Mouse (Mus musculus): ENCODE measurements around the gene Cdc6. TPM values are rescaled to one million over a fixed set of nuclear protein-coding genes. Genes with fewer than 3 reads are reported as not detected.
A peak's percentile ranks its signal among the peaks of the same experiment; 100 is the strongest.

Gene Cdc6
- polyA plus RNA-seq, 1 experiment: 2.9 TPM

GRCm38 (mm10) chr11:98969496-98969927, 61.9 kb downstream of the Cdc6 start:
- no peak for TF ChIP-seq POLR2A (IDR thresholded peaks at IDR 0.05; ENCODE audit: control insufficient read depth, low read depth, low read length)
- no peak for TF ChIP-seq CTCF (IDR thresholded peaks at IDR 0.05; ENCODE audit: control insufficient read depth, insufficient read depth, insufficient replicate concordance, low read depth, low read length)
- Histone ChIP-seq H3K4me3 (ENCODE audit: control insufficient read depth, low read depth, low read length) (peak overlapping the region; percentile 44), H3K27ac (ENCODE audit: control insufficient read depth, insufficient read depth, low read depth, low read length) (peak overlapping the region; percentile 12; the same call in 1 of the 2 replicates), H3K27me3 (ENCODE audit: control insufficient read depth, insufficient read depth, low read length) (no peaks in the 10 kb centered on the region), H3K36me3 (ENCODE audit: control insufficient read depth, insufficient read depth, low read length) (no peaks in the 10 kb centered on the region), H3K4me1 (ENCODE audit: control insufficient read depth, insufficient read depth, low read length) (peaks cover 33% of the 10 kb centered on the region)

- H3K27ac ChIP-seq (ENCODE audit: control insufficient read depth, insufficient read depth, low read depth, low read length): no peak overlapping the region
- no peaks in the 10 kb centered on the region for H3K36me3 ChIP-seq (ENCODE audit: control insufficient read depth, insufficient read depth, low read length)
- H3K4me1 ChIP-seq (ENCODE audit: control insufficient read depth, insufficient read depth, low read length): peaks cover 25% of the 10 kb centered on the region
- TF ChIP-seq CTCF (IDR thresholded peaks at IDR 0.05; ENCODE audit: control insufficient read depth, insufficient read depth, insufficient replicate concordance, low read depth, low read length) (no peak), POLR2A (IDR thresholded peaks at IDR 0.05; ENCODE audit: control insufficient read depth, low read depth, low read length) (no peak)
- H3K27me3 ChIP-seq (ENCODE audit: control insufficient read depth, insufficient read depth, low read length): no peaks in the 10 kb centered on the region
- peak overlapping the region; percentile 32 for H3K4me3 ChIP-seq (ENCODE audit: control insufficient read depth, low read depth, low read length)
Observed at GRCm38 (mm10) chr11:98970191-98970925, 62.8 kb downstream of the Cdc6 start.

DNA sequence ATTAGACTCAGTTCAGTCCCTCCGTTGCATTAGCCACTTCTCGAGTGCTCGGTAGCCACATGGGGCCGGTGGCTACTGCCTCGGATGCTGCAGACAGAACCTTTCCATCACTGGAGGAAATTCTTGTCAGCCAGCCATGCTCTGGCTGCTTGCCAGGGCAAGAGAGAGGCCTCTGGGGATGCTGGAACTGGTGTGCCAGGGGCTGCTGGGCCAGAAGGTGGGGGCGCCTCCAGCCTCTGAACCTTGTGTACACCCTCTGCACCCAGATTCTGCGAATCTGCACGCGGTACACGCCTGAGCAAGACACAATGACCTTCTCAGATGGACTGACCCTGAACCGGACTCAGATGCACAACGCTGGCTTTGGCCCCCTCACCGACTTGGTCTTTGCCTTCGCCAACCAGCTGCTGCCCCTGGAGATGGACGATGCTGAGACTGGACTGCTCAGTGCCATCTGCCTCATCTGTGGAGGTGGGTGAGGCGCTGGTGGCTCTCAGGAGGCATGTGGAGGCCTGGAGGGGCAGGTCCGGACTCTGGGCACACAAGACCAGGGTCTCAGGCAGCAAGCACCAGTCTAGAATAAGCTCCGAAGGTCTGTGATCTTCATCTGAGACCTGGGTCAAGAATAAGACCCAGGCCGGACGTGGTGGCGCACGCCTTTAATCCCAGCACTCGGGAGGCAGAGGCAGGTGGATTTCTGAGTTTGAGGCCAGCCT, 63.9 kb downstream of the Cdc6 start:
- H3K27me3 ChIP-seq (ENCODE audit: control insufficient read depth, insufficient read depth, low read length): no peaks in the 10 kb centered on the region
- no peak for TF ChIP-seq CTCF (IDR thresholded peaks at IDR 0.05; ENCODE audit: control insufficient read depth, insufficient read depth, insufficient replicate concordance, low read depth, low read length)
- peaks cover 17% of the 10 kb centered on the region for H3K4me1 ChIP-seq (ENCODE audit: control insufficient read depth, insufficient read depth, low read length)
- no peak overlapping the region for H3K4me3 ChIP-seq (ENCODE audit: control insufficient read depth, low read depth, low read length)
- H3K36me3 ChIP-seq (ENCODE audit: control insufficient read depth, insufficient read depth, low read length): no peaks in the 10 kb centered on the region
- H3K27ac ChIP-seq (ENCODE audit: control insufficient read depth, insufficient read depth, low read depth, low read length): no peak overlapping the region

GRCm38 (mm10) chr11:98972215-98972614, 64.6 kb downstream of the Cdc6 start:
- TF ChIP-seq CTCF (IDR thresholded peaks at IDR 0.05; ENCODE audit: control insufficient read depth, insufficient read depth, insufficient replicate concordance, low read depth, low read length) (peak; percentile 71; the same call in 1 of the 2 replicates), POLR2A (IDR thresholded peaks at IDR 0.05; ENCODE audit: control insufficient read depth, low read depth, low read length) (no peak)
- H3K36me3 ChIP-seq (ENCODE audit: control insufficient read depth, insufficient read depth, low read length): no peaks in the 10 kb centered on the region
- H3K27ac ChIP-seq (ENCODE audit: control insufficient read depth, insufficient read depth, low read depth, low read length): no peak overlapping the region
- no peaks in the 10 kb centered on the region for H3K27me3 ChIP-seq (ENCODE audit: control insufficient read depth, insufficient read depth, low read length)
- peaks cover 12% of the 10 kb centered on the region for H3K4me1 ChIP-seq (ENCODE audit: control insufficient read depth, insufficient read depth, low read length)
- no peak overlapping the region for H3K4me3 ChIP-seq (ENCODE audit: control insufficient read depth, low read depth, low read length)

DNA sequence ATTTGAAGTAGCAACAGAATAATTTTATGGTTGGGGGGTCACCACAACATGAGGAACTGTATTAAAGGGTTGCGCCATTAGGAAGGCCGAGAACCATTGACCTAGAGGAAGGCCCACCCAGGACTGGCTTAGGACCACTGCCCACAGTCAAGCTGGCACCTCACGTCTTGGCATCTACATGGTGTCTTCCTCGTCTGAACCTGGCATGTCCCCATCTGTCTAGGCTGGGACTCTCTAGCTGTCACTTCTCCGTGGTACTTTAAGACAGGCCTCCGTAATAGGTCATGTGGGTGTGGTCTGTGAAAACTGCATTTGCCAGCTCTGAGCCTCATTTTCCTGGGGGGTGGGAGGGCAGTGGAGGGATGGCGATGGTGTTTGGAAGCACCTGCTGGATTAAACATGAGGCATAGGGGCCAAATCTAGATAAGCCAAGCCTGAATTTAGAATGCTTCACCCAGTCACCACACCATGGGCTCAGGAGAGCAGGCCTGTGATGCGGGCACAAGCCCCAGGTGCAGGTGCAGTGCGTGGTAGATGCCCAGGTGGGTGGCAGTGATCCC, 65.3 kb downstream of the Cdc6 start:
- TF ChIP-seq CTCF (IDR thresholded peaks at IDR 0.05; ENCODE audit: control insufficient read depth, insufficient read depth, insufficient replicate concordance, low read depth, low read length): no peak
- no peak for TF ChIP-seq POLR2A (IDR thresholded peaks at IDR 0.05; ENCODE audit: control insufficient read depth, low read depth, low read length)
- Histone ChIP-seq H3K27me3 (ENCODE audit: control insufficient read depth, insufficient read depth, low read length) (no peaks in the 10 kb centered on the region), H3K36me3 (ENCODE audit: control insufficient read depth, insufficient read depth, low read length) (no peaks in the 10 kb centered on the region), H3K27ac (ENCODE audit: control insufficient read depth, insufficient read depth, low read depth, low read length) (no peak overlapping the region), H3K4me1 (ENCODE audit: control insufficient read depth, insufficient read depth, low read length) (peaks cover 11% of the 10 kb centered on the region), H3K4me3 (ENCODE audit: control insufficient read depth, low read depth, low read length) (no peak overlapping the region)

Other genes starting within 250 kb of the Cdc6 start
- 5.5 and 6.7 TPM in 2 replicates for gene Gsdma, start 243.4 kb upstream of the Cdc6 start, polyA plus RNA-seq (2012; rRNA removed)
- 70.2 and 78.9 TPM in 2 replicates for gene Psmd3, start 225.2 kb upstream of the Cdc6 start, polyA plus RNA-seq (2012; rRNA removed)
- gene Csf3, start 206.5 kb upstream of the Cdc6 start, polyA plus RNA-seq (2012; rRNA removed): 0.48 and 0.63 TPM in 2 replicates
- 96.6 and 106 TPM in 2 replicates for gene Med24, start 178.4 kb upstream of the Cdc6 start, polyA plus RNA-seq (2012; rRNA removed)
- 14.4 and 18.9 TPM in 2 replicates for gene Thra, start 167.2 kb upstream of the Cdc6 start, polyA plus RNA-seq (2012; rRNA removed)
- gene Nr1d1, start 132.5 kb upstream of the Cdc6 start, polyA plus RNA-seq (2012; rRNA removed): 34.7 and 38.6 TPM in 2 replicates
- 138 and 143 TPM in 2 replicates for gene Msl1, start 112.3 kb upstream of the Cdc6 start, polyA plus RNA-seq (2012; rRNA removed)
- gene Casc3, start 102.9 kb upstream of the Cdc6 start, polyA plus RNA-seq (2012; rRNA removed): 22.0 and 24.9 TPM in 2 replicates
- 2.2 and 2.7 TPM in 2 replicates for gene Rapgefl1, start 71.0 kb upstream of the Cdc6 start, polyA plus RNA-seq (2012; rRNA removed)
- 4.3 and 6.4 TPM in 2 replicates for gene Wipf2, start 44.2 kb upstream of the Cdc6 start, polyA plus RNA-seq (2012; rRNA removed)
- gene Rara, start 20.0 kb downstream of the Cdc6 start, polyA plus RNA-seq (2012; rRNA removed): 18.7 and 20.1 TPM in 2 replicates
- gene Gjd3, start 75.2 kb downstream of the Cdc6 start, polyA plus RNA-seq (2012; rRNA removed): 13.6 and 23.8 TPM in 2 replicates
- 19.4 and 20.4 TPM in 2 replicates for gene Top2a, start 116.4 kb downstream of the Cdc6 start, polyA plus RNA-seq (2012; rRNA removed)
- 19.0 and 21.4 TPM in 2 replicates for gene Igfbp4, start 133.4 kb downstream of the Cdc6 start, polyA plus RNA-seq (2012; rRNA removed)
- gene Tns4, start 181.5 kb downstream of the Cdc6 start, polyA plus RNA-seq (2012; rRNA removed): 2.0 and 3.3 TPM in 2 replicates
- gene Ccr7, start 247.3 kb downstream of the Cdc6 start, polyA plus RNA-seq (2012; rRNA removed): 0.76 and 2.0 TPM in 2 replicates

All from testis, adult 2 months (tissue).